Mouse (Mus musculus): Measurements from ENCODE around the gene Mmachc. TPM values are rescaled to one million over a fixed set of nuclear protein-coding genes. Genes with fewer than 3 reads are reported as not detected.
A peak's percentile ranks its signal among the peaks of the same experiment; 100 is the strongest.
"Not testable (repeated sequence)": the region's sequence is repeated elsewhere in the genome, so short reads cannot be mapped to it uniquely, and the experiment has no call there.

Gene Mmachc
- polyA plus RNA-seq, 1 experiment from 2014 or later: 20.0 TPM

- no peak overlapping the region for H3K27ac ChIP-seq (replicated peaks)
- peaks cover 18% of the 10 kb centered on the region for H3K4me1 ChIP-seq
- H3K4me3 ChIP-seq (replicated peaks): no peak overlapping the region
- H3K36me3 ChIP-seq: peaks cover 24% of the 10 kb centered on the region
- no peaks in the 10 kb centered on the region for H3K27me3 ChIP-seq (replicated peaks)
- ATAC-seq (ENCODE audit: low FRiP score): no peak
- H3K9me3 ChIP-seq (replicated peaks): no peaks in the 10 kb centered on the region
- no peak overlapping the region for H3K9ac ChIP-seq (replicated peaks)
- no peak overlapping the region for H3K4me2 ChIP-seq
- 96% methylated on average over 4 of the region's 4 CpGs for WGBS
Observed at GRCm38 (mm10) chr4:116689309-116689876, 18.8 kb downstream of the Mmachc start.

- Histone ChIP-seq H3K4me1 (peaks cover 18% of the 10 kb centered on the region), H3K36me3 (peaks cover 12% of the 10 kb centered on the region), H3K4me2 (peak overlapping the region; percentile 77), H3K4me3 (replicated peaks) (peak overlapping the region; percentile 75; the same call in 1 of the 2 replicates), H3K9ac (replicated peaks) (no peak overlapping the region), H3K27ac (replicated peaks) (no peak overlapping the region), H3K27me3 (replicated peaks) (no peaks in the 10 kb centered on the region), H3K9me3 (replicated peaks) (no peaks in the 10 kb centered on the region)
- no peak for ATAC-seq (ENCODE audit: low FRiP score)
- WGBS: 16% methylated on average over 1 of the region's 1 CpGs
Observed at GRCm38 (mm10) chr4:116687041-116687440, 21.2 kb downstream of the Mmachc start.

- Histone ChIP-seq H3K4me1 (peaks cover 18% of the 10 kb centered on the region), H3K27ac (replicated peaks) (peak within 1 kb of the TSS; percentile 90), H3K4me3 (replicated peaks) (peak within 1 kb of the TSS; percentile 75), H3K9ac (replicated peaks) (peak within 1 kb of the TSS; percentile 68), H3K36me3 (peaks cover 6% of the 10 kb centered on the region; the same call in 1 of the 2 replicates), H3K27me3 (replicated peaks) (no peaks in the 10 kb centered on the region), H3K9me3 (replicated peaks) (no peaks in the 10 kb centered on the region), H3K4me2 (peak within 1 kb of the TSS; percentile 77)
- under 1% methylated on average over 56 of the region's 56 CpGs for WGBS
- peak; percentile 96 for ATAC-seq (ENCODE audit: low FRiP score)
Observed at GRCm38 (mm10) chr4:116685402-116686061, 22.7 kb downstream of the Mmachc start, which contains the start of gene Prdx1. Gene Prdx1 (plus strand): TSS chr4:116685544.

- Histone ChIP-seq H3K27ac (replicated peaks) (peak overlapping the region; percentile 90), H3K9ac (replicated peaks) (peak overlapping the region; percentile 68; the same call in 1 of the 2 replicates), H3K4me3 (replicated peaks) (peak overlapping the region; percentile 75)
Observed at GRCm38 (mm10) chr4:116684665-116685064, 23.5 kb downstream of the Mmachc start.

GRCm38 (mm10) chr4:116683957-116684356, 24.2 kb downstream of the Mmachc start:
- H3K4me2 ChIP-seq: no peak overlapping the region
- H3K4me1 ChIP-seq: peaks cover 18% of the 10 kb centered on the region
- no peak overlapping the region for H3K27ac ChIP-seq (replicated peaks)

More at GRCm38 (mm10) chr4:116684665-116685064, 23.5 kb downstream of the Mmachc start:
- Histone ChIP-seq H3K36me3 (0 out of 2 replicates have a peak, but pooled peaks cover 3% of the 10 kb centered on the region), H3K4me2 (peak overlapping the region; percentile 77), H3K4me1 (peaks cover 18% of the 10 kb centered on the region), H3K27me3 (replicated peaks) (no peaks in the 10 kb centered on the region), H3K9me3 (replicated peaks) (no peaks in the 10 kb centered on the region)
- ATAC-seq (ENCODE audit: low FRiP score): no peak
- 84% methylated on average over 2 of the region's 2 CpGs for WGBS

GRCm38 (mm10) chr4:116680521-116680920, 27.7 kb downstream of the Mmachc start:
- not testable (repeated sequence) for H3K4me2 ChIP-seq; H3K27me3 ChIP-seq (replicated peaks); H3K27ac ChIP-seq (replicated peaks); H3K4me3 ChIP-seq (replicated peaks); H3K9ac ChIP-seq (replicated peaks); H3K4me1 ChIP-seq; H3K9me3 ChIP-seq (replicated peaks); ATAC-seq (ENCODE audit: low FRiP score); H3K36me3 ChIP-seq
- 99% methylated on average over 4 of the region's 4 CpGs for WGBS

More at GRCm38 (mm10) chr4:116683957-116684356, 24.2 kb downstream of the Mmachc start:
- no peaks in the 10 kb centered on the region for H3K9me3 ChIP-seq (replicated peaks)
- H3K36me3 ChIP-seq: no peaks in the 10 kb centered on the region
- H3K4me3 ChIP-seq (replicated peaks): no peak overlapping the region
- 97% methylated on average over 4 of the region's 4 CpGs for WGBS
- H3K9ac ChIP-seq (replicated peaks): no peak overlapping the region
- H3K27me3 ChIP-seq (replicated peaks): no peaks in the 10 kb centered on the region
- ATAC-seq (ENCODE audit: low FRiP score): no peak

GRCm38 (mm10) chr4:116679141-116679540, 29.1 kb downstream of the Mmachc start:
- 76% methylated on average over 5 of the region's 5 CpGs for WGBS
- Histone ChIP-seq H3K4me1 (no peaks in the 10 kb centered on the region), H3K27me3 (replicated peaks) (no peaks in the 10 kb centered on the region), H3K36me3 (no peaks in the 10 kb centered on the region), H3K4me2 (no peak overlapping the region), H3K9ac (replicated peaks) (no peak overlapping the region), H3K27ac (replicated peaks) (no peak overlapping the region), H3K4me3 (replicated peaks) (no peak overlapping the region), H3K9me3 (replicated peaks) (no peaks in the 10 kb centered on the region)
- no peak for ATAC-seq (ENCODE audit: low FRiP score)

GRCm38 (mm10) chr4:116677808-116678207, 30.4 kb downstream of the Mmachc start:
- Histone ChIP-seq H3K36me3 (no peaks in the 10 kb centered on the region), H3K27me3 (replicated peaks) (no peaks in the 10 kb centered on the region), H3K27ac (replicated peaks) (no peak overlapping the region), H3K4me1 (no peaks in the 10 kb centered on the region), H3K9me3 (replicated peaks) (no peaks in the 10 kb centered on the region), H3K9ac (replicated peaks) (no peak overlapping the region), H3K4me2 (no peak overlapping the region), H3K4me3 (replicated peaks) (no peak overlapping the region)
- no peak for ATAC-seq (ENCODE audit: low FRiP score)
- WGBS: 88% methylated on average over 1 of the region's 1 CpGs

GRCm38 (mm10) chr4:116676027-116676426, 32.2 kb downstream of the Mmachc start:
- no peaks in the 10 kb centered on the region for H3K36me3 ChIP-seq
- ATAC-seq (ENCODE audit: low FRiP score): no peak
- H3K4me1 ChIP-seq: no peaks in the 10 kb centered on the region
- H3K9ac ChIP-seq (replicated peaks): no peak overlapping the region
- no peaks in the 10 kb centered on the region for H3K9me3 ChIP-seq (replicated peaks)
- 85% methylated on average over 3 of the region's 3 CpGs for WGBS
- H3K27me3 ChIP-seq (replicated peaks): no peaks in the 10 kb centered on the region
- no peak overlapping the region for H3K4me2 ChIP-seq
- H3K27ac ChIP-seq (replicated peaks): no peak overlapping the region
- no peak overlapping the region for H3K4me3 ChIP-seq (replicated peaks)

GRCm38 (mm10) chr4:116674761-116675160, 33.4 kb downstream of the Mmachc start:
- 91% methylated on average over 6 of the region's 6 CpGs for whole genome bisulfite sequencing
- H3K9me3 ChIP-seq (replicated peaks); ATAC-seq (ENCODE audit: low FRiP score); H3K36me3 ChIP-seq; H3K4me1 ChIP-seq; H3K9ac ChIP-seq (replicated peaks); H3K4me3 ChIP-seq (replicated peaks); H3K27me3 ChIP-seq (replicated peaks); H3K4me2 ChIP-seq; H3K27ac ChIP-seq (replicated peaks): not testable (repeated sequence)

GRCm38 (mm10) chr4:116672785-116673184, 35.4 kb downstream of the Mmachc start:
- Histone ChIP-seq H3K36me3 (no peaks in the 10 kb centered on the region), H3K9me3 (replicated peaks) (no peaks in the 10 kb centered on the region), H3K4me2 (no peak overlapping the region), H3K27me3 (replicated peaks) (no peaks in the 10 kb centered on the region), H3K4me1 (no peaks in the 10 kb centered on the region), H3K4me3 (replicated peaks) (no peak overlapping the region), H3K27ac (replicated peaks) (no peak overlapping the region), H3K9ac (replicated peaks) (no peak overlapping the region)
- 84% methylated on average over 2 of the region's 2 CpGs for WGBS
- no peak for ATAC-seq (ENCODE audit: low FRiP score)

GRCm38 (mm10) chr4:116669291-116669690, 38.9 kb downstream of the Mmachc start:
- Histone ChIP-seq H3K4me3 (replicated peaks) (no peak overlapping the region), H3K27me3 (replicated peaks) (no peaks in the 10 kb centered on the region), H3K27ac (replicated peaks) (no peak overlapping the region), H3K4me2 (no peak overlapping the region), H3K4me1 (no peaks in the 10 kb centered on the region), H3K36me3 (no peaks in the 10 kb centered on the region), H3K9ac (replicated peaks) (no peak overlapping the region), H3K9me3 (replicated peaks) (no peaks in the 10 kb centered on the region)
- WGBS: 65% methylated on average over 2 of the region's 2 CpGs
- ATAC-seq (ENCODE audit: low FRiP score): no peak

Measured in neural tube, embryonic 15.5 days (tissue).